ENCODE assay signal across 9 mouse cellular contexts in genomic region chr1:166043451-166044149, GRCm38 (mm10). TPM values are rescaled to one million over a fixed set of nuclear protein-coding genes. Genes with fewer than 3 reads are reported as not detected.
DNase-seq lines count a peak whose midpoint lies in the region; ATAC-seq and TF ChIP-seq lines count a peak whose summit lies in the region.
"Had no signal": no experiment of that assay in that cellular context is flagged by ENCODE, and none has a peak within 500 bp of the region (broad histone marks: within the 10 kb centered on the region; RNA-seq: fewer than 3 reads in every experiment).

No protein-coding gene starts in this region.

- H3K4me2 ChIP-seq in forebrain, embryonic 15.5 days (replicated peaks), result no peak overlapping the region
- no peak overlapping the region for H3K4me2 ChIP-seq in midbrain, embryonic 16.5 days (ENCODE audit: low read length)
- H3K4me2 ChIP-seq: embryonic facial prominence, embryonic 12.5 days had no signal

- WGBS in forebrain, embryonic 15.5 days, result 74% methylated on average over 21 of the region's 21 CpGs
- 69% methylated on average over 21 of the region's 21 CpGs for WGBS in midbrain, embryonic 16.5 days

- DNase-seq in left cerebral cortex, adult 18-20 months (ENCODE audit: low spot score in 2 of 2), result peak; percentile 28 to 30
- DNase-seq in left cerebral cortex, postnatal 4 days, result no peak
- peak; percentile 89 for DNase-seq in Patski (ENCODE audit: low read depth, low spot score)
- no peak for DNase-seq in gastrocnemius, adult 8-10 months (ENCODE audit: low spot score in 2 of 2)

- ATAC-seq in Patski, result peak; percentile 89
- peak; percentile 58 for ATAC-seq in forebrain, embryonic 15.5 days (replicated peaks)
- ATAC-seq in midbrain, embryonic 16.5 days, result peak; percentile 41; the same call in 1 of the 2 replicates
- ATAC-seq in megakaryocyte-erythroid progenitor cell, adult 5-6 weeks (replicated peaks; ENCODE audit: low FRiP score, low TSS enrichment, poor library complexity, severe bottlenecking), result no peak
- ATAC-seq in activated CD4-positive, CD25-positive, alpha-beta regulatory T cell, adult 4 months, result no peak

- no peaks in the 10 kb centered on the region for H3K27me3 ChIP-seq in Patski
- H3K27me3 ChIP-seq in forebrain, embryonic 15.5 days, result peaks cover 11% of the 10 kb centered on the region
- peaks cover 3% of the 10 kb centered on the region for H3K27me3 ChIP-seq in midbrain, embryonic 16.5 days (ENCODE audit: control insufficient read depth, insufficient read depth, low read depth, low read length)

- POLR2A ChIA-PET in Patski (lab: Charles Lee), result no interaction called here

- in situ Hi-C loops in Patski (cut with MboI; ENCODE audit: low pct_unique_long_range_greater_than_20kb), result loop anchor here (5.0 kb wide), 1 partner anchor 36 kb away; no protein-coding TSS in a partner anchor

- CTCF ChIA-PET in Patski (lab: Charles Lee), result interaction anchor here (0.5 to 1.2 kb wide), 2 partner anchors 10 to 16 kb away, joined by 4 read pairs; no protein-coding TSS in a partner anchor

- H3K9ac ChIP-seq in forebrain, embryonic 15.5 days (replicated peaks), result no peak overlapping the region
- H3K9ac ChIP-seq in midbrain, embryonic 16.5 days (ENCODE audit: low read depth, low read length), result no peak overlapping the region
- H3K9ac ChIP-seq: embryonic facial prominence, embryonic 12.5 days had no signal

- H3K36me3 ChIP-seq in forebrain, embryonic 15.5 days, result no peaks in the 10 kb centered on the region
- no peaks in the 10 kb centered on the region for H3K36me3 ChIP-seq in midbrain, embryonic 16.5 days (ENCODE audit: control insufficient read depth, insufficient read depth, low read length)
- H3K36me3 ChIP-seq: embryonic facial prominence, embryonic 12.5 days had no signal

- H3K27ac ChIP-seq in forebrain, embryonic 15.5 days (replicated peaks), result no peak overlapping the region
- no peak overlapping the region for H3K27ac ChIP-seq in midbrain, embryonic 16.5 days (ENCODE audit: low read length)
- H3K27ac ChIP-seq: embryonic facial prominence, embryonic 12.5 days had no signal

- H3K4me1 ChIP-seq in forebrain, embryonic 15.5 days, result peaks cover 13% of the 10 kb centered on the region
- H3K4me1 ChIP-seq in midbrain, embryonic 16.5 days (ENCODE audit: control insufficient read depth, insufficient read depth, low read length), result peaks cover 21% of the 10 kb centered on the region

- intact Hi-C loops in left cerebral cortex, postnatal 4 days (cut with DNase I), result no loop called here

- H3K4me3 ChIP-seq in forebrain, embryonic 15.5 days, result no peak overlapping the region
- no peak overlapping the region for H3K4me3 ChIP-seq in midbrain, embryonic 16.5 days (ENCODE audit: low read depth, low read length)
- H3K4me3 ChIP-seq: embryonic facial prominence, embryonic 12.5 days had no signal

- TF ChIP-seq CTCF in Patski (IDR thresholded peaks at IDR 0.05), result no peak

- no peaks in the 10 kb centered on the region for H3K9me3 ChIP-seq in forebrain, embryonic 15.5 days
- H3K9me3 ChIP-seq in midbrain, embryonic 16.5 days (replicated peaks; ENCODE audit: control insufficient read depth, low read length, poor library complexity, severe bottlenecking), result no peaks in the 10 kb centered on the region
- H3K9me3 ChIP-seq: embryonic facial prominence, embryonic 12.5 days had no signal

RNA-seq across cellular contexts. Expression of gene Pou2f1, which starts 41.1 kb away (rescaled TPM):
- 10 to 100 TPM; 17.4 to 19.6 TPM for total RNA-seq in left cerebral cortex, adult 18-20 months (2021)
- total RNA-seq in left cerebral cortex, postnatal 4 days (2021), result 10 to 100 TPM; 27.6 to 29.4 TPM
- 8.3 TPM for polyA plus RNA-seq in Patski (2021)
- polyA plus RNA-seq in forebrain, embryonic 15.5 days (2015; fragmentation: Nextera tagmentation; extraction: Ambion mirVana), result 21.9 and 22.8 TPM in 2 replicates
- polyA plus RNA-seq in midbrain, embryonic 16.5 days (2015; fragmentation: Nextera tagmentation; extraction: Ambion mirVana), result 26.5 and 28.3 TPM in 2 replicates
- 1 to 10 TPM; 7.4 to 8.9 (median 7.9) TPM for total RNA-seq in gastrocnemius, adult 8-10 months (2022)
- total RNA-seq in megakaryocyte-erythroid progenitor cell, adult 5-6 weeks (2014; fragmentation: Nextera tagmentation), result 28.8 and 37.0 TPM in 2 replicates
- 13.0 and 34.7 TPM in 2 replicates for total RNA-seq in megakaryocyte-erythroid progenitor cell, adult 5-6 weeks (2017)
- 10 to 100 TPM; 34.8 to 36.9 TPM for polyA plus RNA-seq in activated CD4-positive, CD25-positive, alpha-beta regulatory T cell, adult 4 months (2017; shearing (Covaris generic))

Comparison
In these comparisons a context has a peak if more than half of its experiments do, and no peak if none do; other contexts are left out.
1. DNase-seq: peak in left cerebral cortex, adult 18-20 months (2 of 2) and Patski (single experiment); none in left cerebral cortex, postnatal 4 days (single experiment) and gastrocnemius, adult 8-10 months (0 of 2).
2. ATAC-seq: peak in Patski (single experiment), forebrain, embryonic 15.5 days (single experiment) and midbrain, embryonic 16.5 days (single experiment); none in megakaryocyte-erythroid progenitor cell, adult 5-6 weeks (single experiment) and activated CD4-positive, CD25-positive, alpha-beta regulatory T cell, adult 4 months (single experiment).